Mouse (Mus musculus): ENCODE measurements around the gene Acsl6.

Acsl6 gene

GRCm38 (mm10) chr11:54307139-54307816 lies 3.7 kb downstream of the Acsl6 start:
- peak; percentile 54 for DNase-seq (ENCODE audit: low read depth, low spot score)

- no peak for DNase-seq (ENCODE audit: low read depth, low spot score)
Observed at GRCm38 (mm10) chr11:54310588-54310987, 7.0 kb downstream of the Acsl6 start.

DNA sequence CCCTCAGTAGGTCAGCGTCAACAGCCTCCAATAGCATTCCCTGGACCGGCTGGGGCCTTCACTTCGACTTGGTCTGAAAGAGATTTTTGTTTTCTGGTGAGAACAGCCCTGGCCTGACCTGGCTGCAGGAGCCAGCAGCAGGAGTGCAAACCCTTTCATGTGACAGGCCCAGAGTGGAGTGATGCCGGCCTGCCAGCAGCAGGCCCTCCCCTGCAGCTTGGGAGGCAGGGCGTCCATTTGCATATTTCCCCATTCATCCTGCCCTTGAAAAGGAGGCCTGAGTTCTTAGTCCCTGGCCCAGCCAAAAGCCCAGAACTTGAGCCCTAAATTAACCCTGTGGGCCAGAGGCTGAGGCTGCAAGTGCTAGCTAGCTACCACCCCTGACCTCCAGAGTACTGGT lies 8.4 kb downstream of the Acsl6 start:
- no peak for DNase-seq (ENCODE audit: low read depth, low spot score)

- DNase-seq (ENCODE audit: low read depth, low spot score), result no peak
Observed at GRCm38 (mm10) chr11:54312603-54313002, 9.0 kb downstream of the Acsl6 start.

GRCm38 (mm10) chr11:54313391-54314360 lies 10.1 kb downstream of the Acsl6 start:
- DNase-seq (ENCODE audit: low read depth, low spot score), result no peak

DNA sequence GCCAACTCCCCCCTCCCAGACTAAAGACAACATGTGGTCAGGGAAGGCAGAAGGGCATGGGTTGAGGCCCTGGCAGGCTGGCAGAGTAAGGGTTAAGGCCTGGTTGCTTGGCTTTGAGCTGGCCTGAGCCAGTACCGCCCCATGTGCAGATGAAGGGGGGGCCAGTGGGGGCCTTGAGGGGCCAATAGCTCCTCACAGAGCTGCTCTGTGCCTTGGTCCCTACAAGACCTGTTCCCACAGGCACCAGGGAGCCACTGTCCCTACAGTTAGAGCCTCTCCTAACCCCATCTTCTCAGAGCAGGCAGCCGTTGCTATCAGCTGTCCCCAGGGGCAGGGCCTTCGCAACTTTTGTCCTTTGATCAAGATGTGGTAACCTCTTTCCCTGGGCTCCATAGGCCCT lies 11.1 kb downstream of the Acsl6 start:
- DNase-seq (ENCODE audit: low read depth, low spot score), result no peak

GRCm38 (mm10) chr11:54315336-54315735 lies 11.7 kb downstream of the Acsl6 start:
- no peak for DNase-seq (ENCODE audit: low read depth, low spot score)

DNA sequence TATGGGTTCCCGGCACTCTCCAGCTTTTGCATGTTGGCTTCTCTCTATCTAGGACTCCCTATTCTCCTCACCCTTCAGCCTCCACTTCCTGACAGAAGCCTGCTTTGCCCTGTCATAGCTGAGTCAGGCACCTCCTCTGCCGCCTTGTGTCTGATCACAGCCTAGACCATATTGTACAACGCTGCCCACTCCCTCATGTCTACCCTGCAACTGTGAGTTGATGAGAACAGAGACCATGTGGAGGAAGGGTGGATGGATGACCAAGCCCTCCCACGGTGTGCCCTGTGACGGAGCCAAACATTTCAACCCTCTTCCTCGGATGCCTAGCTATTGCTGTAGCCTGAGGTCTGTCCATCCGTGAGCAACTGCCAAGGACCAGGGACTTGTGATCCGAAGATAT lies 13.8 kb downstream of the Acsl6 start:
- DNase-seq (ENCODE audit: low read depth, low spot score), result no peak

- no peak for DNase-seq (ENCODE audit: low read depth, low spot score)
Observed at GRCm38 (mm10) chr11:54317795-54318194, 14.2 kb downstream of the Acsl6 start.

- no peak for DNase-seq (ENCODE audit: low read depth, low spot score)
Observed at GRCm38 (mm10) chr11:54321802-54322532, 18.4 kb downstream of the Acsl6 start.

- DNase-seq (ENCODE audit: low read depth, low spot score), result no peak
Observed at GRCm38 (mm10) chr11:54331463-54332183, 28.0 kb downstream of the Acsl6 start.

- DNase-seq (ENCODE audit: low read depth, low spot score), result no peak
Observed at GRCm38 (mm10) chr11:54336165-54336707, 32.6 kb downstream of the Acsl6 start.

GRCm38 (mm10) chr11:54343703-54344102 lies 40.1 kb downstream of the Acsl6 start:
- no peak for DNase-seq (ENCODE audit: low read depth, low spot score)

DNA sequence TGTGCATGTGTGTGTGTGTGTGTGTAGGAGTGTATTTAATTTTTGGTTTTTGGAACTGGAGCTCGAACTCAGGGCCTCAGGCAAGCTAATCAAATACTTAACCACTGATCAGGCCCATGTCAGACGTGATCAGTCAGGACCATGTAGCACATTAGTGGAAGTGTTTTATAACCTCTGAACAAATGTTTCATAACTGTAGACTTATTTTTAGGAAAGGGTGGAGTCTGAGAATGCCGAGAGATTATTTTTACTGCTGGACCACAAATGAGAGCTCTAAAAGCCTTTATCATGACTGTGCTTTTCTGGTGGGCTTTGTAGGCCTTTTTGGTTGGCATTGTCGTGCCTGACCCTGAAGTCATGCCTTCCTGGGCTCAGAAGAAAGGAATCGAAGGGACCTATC lies 48.1 kb downstream of the Acsl6 start:
- no peak for DNase-seq (ENCODE audit: low read depth, low spot score)

DNA sequence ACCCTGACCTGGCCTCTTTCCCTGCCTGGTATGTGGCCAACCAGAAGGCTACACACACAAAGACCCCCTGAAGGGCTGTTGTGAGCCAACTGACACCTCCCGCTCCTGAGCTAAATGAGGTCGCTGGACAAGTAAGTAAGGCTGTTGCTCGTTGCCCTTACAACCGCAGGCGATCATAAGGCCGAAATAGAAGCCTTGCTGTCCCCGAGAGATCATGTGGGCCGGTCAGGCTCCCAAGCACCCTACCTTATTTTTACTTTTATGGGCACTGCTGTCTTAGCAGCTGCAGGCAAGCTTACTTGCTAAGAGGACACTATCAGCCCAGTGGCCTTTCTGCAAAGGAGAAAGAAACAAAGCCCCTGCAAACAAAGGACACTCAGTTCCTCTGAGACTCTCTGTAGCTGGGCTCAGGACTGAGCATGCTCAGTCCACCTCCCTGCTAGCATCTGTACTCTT lies 49.6 kb downstream of the Acsl6 start:
- DNase-seq (ENCODE audit: low read depth, low spot score), result no peak

DNA sequence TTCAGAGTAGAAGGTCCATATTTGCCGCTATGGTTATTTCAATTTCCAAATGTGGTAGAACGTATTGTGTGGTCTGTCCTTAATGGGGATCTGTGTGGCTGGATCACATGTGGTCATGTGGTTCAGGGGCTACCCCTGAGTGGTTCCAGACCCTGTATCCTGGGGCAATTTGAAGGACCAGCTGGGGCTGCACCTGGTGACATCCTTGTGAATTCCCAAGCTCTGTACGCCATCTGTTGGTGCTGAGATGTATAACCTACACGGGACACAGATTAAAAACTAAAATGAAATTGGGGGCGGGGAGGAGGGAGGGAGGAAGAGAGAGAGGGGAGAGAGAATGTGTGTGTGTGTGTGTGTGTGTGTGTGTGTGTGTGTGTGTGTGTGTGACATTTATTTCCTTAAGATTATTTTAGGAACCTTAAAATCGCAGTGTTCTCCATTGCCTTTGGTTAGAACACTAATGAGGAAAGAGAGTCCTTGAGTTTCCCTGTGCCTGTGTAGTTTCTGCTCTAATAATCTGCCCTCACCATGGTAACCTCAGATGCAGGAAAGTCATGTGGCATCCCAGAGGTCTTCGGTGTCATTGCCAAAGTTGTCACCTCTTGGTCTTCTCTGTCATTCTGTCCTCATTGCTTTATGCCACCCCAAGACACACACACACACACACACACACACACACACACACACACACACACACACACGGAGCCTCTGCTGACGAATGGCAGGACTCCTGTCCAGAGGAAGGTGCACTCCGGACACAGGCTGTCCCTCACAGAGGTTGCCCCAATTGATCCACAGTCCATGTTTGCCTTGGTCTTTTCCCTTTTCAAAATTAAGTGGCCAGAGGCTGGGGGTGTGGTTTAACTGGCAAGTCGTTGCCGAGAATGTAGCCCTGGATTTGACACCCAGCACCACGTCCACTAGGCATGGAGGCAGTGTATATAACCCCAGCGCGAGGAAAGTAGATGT lies 51.3 kb downstream of the Acsl6 start:
- DNase-seq (ENCODE audit: low read depth, low spot score), result peak; percentile 61

- no peak for DNase-seq (ENCODE audit: low read depth, low spot score)
Observed at GRCm38 (mm10) chr11:54355564-54355955, 52.0 kb downstream of the Acsl6 start.

- DNase-seq (ENCODE audit: low read depth, low spot score), result no peak
Observed at GRCm38 (mm10) chr11:54356676-54357075, 53.1 kb downstream of the Acsl6 start.

GRCm38 (mm10) chr11:54372553-54372952 lies 69.0 kb downstream of the Acsl6 start:
- no peak for DNase-seq (ENCODE audit: low read depth, low spot score)

DNA sequence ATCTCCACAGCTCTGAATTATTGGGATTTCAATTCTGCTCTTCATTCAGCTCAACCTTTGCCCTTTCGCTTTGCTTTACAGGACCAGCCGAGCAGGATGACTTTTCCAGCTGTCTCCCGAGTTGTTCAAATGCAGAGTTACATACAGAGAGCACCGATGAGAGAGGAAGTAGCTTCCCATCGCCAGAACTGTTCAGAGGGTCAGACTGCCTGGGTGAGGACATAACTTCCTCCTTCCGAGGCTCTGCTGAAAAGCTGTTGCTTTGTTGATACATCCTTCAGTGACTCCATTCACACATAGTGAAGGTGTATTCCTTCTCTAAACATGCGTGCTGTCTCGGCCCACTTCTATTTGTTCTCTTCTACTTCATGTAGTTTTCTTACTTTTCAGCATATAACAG lies 86.8 kb downstream of the Acsl6 start:
- no peak for DNase-seq (ENCODE audit: low read depth, low spot score)
